Mouse (Mus musculus) limb, embryonic 14.5 days (tissue): ENCODE measurements around the gene Olfr1126. TPM values are rescaled to one million over a fixed set of nuclear protein-coding genes. Genes with fewer than 3 reads are reported as not detected.

Source experiments
- ATAC-seq: fragments of 200-750 bp; cut with Nextera tagmentation; 2 replicates; pipeline ENCODE4 v1.8.0; 2017; ENCODE audit warnings: low read depth, moderate number of reproducible peaks, moderate TSS enrichment; ENCODE audit not compliant: low FRiP score
- DNase-seq: peaks from one replicate; pipeline ENCODE4 v3.0.0-alpha.2; 2015; ENCODE audit warnings: low spot score
- H3K27ac ChIP-seq: fragments of 300-500 bp; sonication (generic); replicated peaks from 2 replicates; pipeline ENCODE4 v1.5.1; 2014; ENCODE audit warnings: low read depth, mild to moderate bottlenecking, low read length, moderate library complexity, mixed read lengths
- H3K27me3 ChIP-seq: fragments of 300-500 bp; sonication (generic); 2 replicates; pipeline ENCODE4 v1.6.1; 2014; ENCODE audit warnings: low read length, mixed read lengths; ENCODE audit not compliant: control insufficient read depth, insufficient read depth
- H3K36me3 ChIP-seq: fragments of 300-500 bp; sonication (generic); 2 replicates; pipeline ENCODE4 v1.6.1; 2014; ENCODE audit warnings: mild to moderate bottlenecking, low read length, moderate library complexity, mixed read lengths; ENCODE audit not compliant: control insufficient read depth, insufficient read depth
- H3K4me1 ChIP-seq: fragments of 300-500 bp; sonication (generic); 2 replicates; pipeline ENCODE4 v1.6.1; 2014; ENCODE audit warnings: antibody characterized with exemption, low read length, mixed read lengths; ENCODE audit not compliant: control insufficient read depth, insufficient read depth
- H3K4me2 ChIP-seq: fragments of 300-500 bp; sonication (generic); replicated peaks from 2 replicates; pipeline ENCODE4 v1.6.1; 2014; ENCODE audit warnings: low read depth, mild to moderate bottlenecking, low read length, moderate library complexity; ENCODE audit not compliant: severe bottlenecking
- H3K4me3 ChIP-seq: fragments of 300-500 bp; sonication (generic); replicated peaks from 2 replicates; pipeline ENCODE4 v1.5.1; 2014; ENCODE audit warnings: low read length
- H3K9ac ChIP-seq: fragments of 300-500 bp; sonication (generic); 2 replicates; pipeline ENCODE4 v1.6.1; 2014; ENCODE audit warnings: mild to moderate bottlenecking, low read depth, low read length, moderate library complexity; ENCODE audit not compliant: severe bottlenecking
- H3K9me3 ChIP-seq: fragments of 300-500 bp; sonication (generic); 2 replicates; pipeline ENCODE4 v1.6.1; 2016; ENCODE audit warnings: low read length; ENCODE audit not compliant: control insufficient read depth
- POLR2A ChIP-seq: fragments of 200-500 bp; IDR thresholded peaks from 2 replicates; pipeline ENCODE4 v1.8.0; 2012; ENCODE audit warnings: inconsistent platforms, mild to moderate bottlenecking, moderate library complexity, borderline replicate concordance; ENCODE audit not compliant: insufficient read depth, insufficient read length; ENCODE audit errors: extremely low read depth
- WGBS: fragments of 180-500 bp; shearing (Covaris S2); extraction: QIAGEN DNeasy Blood & Tissue Kit; methylation state at CpG from one replicate; pipeline ENCODE4 v1.1.7; 2014; 5-methylcytosine and 5-hydroxymethylcytosine counted together
- polyA plus RNA-seq, 2 experiments: library from polyadenylated mRNA; depleted of rRNA in 1 of 2; stranded (reverse) in 1 of 2; unstranded in 1 of 2; fragments of >200 nt; fragmentation: Nextera tagmentation in 1 of 2; extraction: Ambion mirVana in 1 of 2; gene quantifications; 2 replicates each; pipeline versions ENCODE4 v1.2.1 to v1.2.3; 2012 to 2014

Olfr1126 gene
- polyA plus RNA-seq (2012; rRNA removed) (not detected in 2 replicates), polyA plus RNA-seq (2014; fragmentation: Nextera tagmentation; extraction: Ambion mirVana) (not detected in 2 replicates)

- ATAC-seq: no peak
Observed at GRCm38 (mm10) chr2:87453662-87454061, at the start of gene Olfr1126. Gene Olfr1126 (plus strand): TSS chr2:87453962.

GRCm38 (mm10) chr2:87416335-87416734, 37.4 kb upstream of the Olfr1126 start, which contains the start of gene Olfr1123:
Gene Olfr1123 (plus strand): TSS chr2:87416635.
- H3K4me3 ChIP-seq: no peak within 1 kb of the TSS
- H3K9ac ChIP-seq: no peak within 1 kb of the TSS
- H3K9me3 ChIP-seq: no peaks in the 10 kb centered on the region
- H3K27ac ChIP-seq: no peak within 1 kb of the TSS
- no peaks in the 10 kb centered on the region for H3K4me1 ChIP-seq
- no peak within 1 kb of the TSS for H3K4me2 ChIP-seq
- no peak for TF ChIP-seq POLR2A
- H3K27me3 ChIP-seq: no peaks in the 10 kb centered on the region
- H3K36me3 ChIP-seq: no peaks in the 10 kb centered on the region
- 76% methylated on average over 1 of the region's 1 CpGs for WGBS
- DNase-seq (no peak), ATAC-seq (no peak)

More at GRCm38 (mm10) chr2:87453662-87454061, at the start of gene Olfr1126:
- Histone ChIP-seq H3K4me3 (no peak within 1 kb of the TSS), H3K27me3 (no peaks in the 10 kb centered on the region), H3K27ac (no peak within 1 kb of the TSS), H3K36me3 (no peaks in the 10 kb centered on the region), H3K9me3 (no peaks in the 10 kb centered on the region), H3K4me1 (no peaks in the 10 kb centered on the region), H3K4me2 (no peak within 1 kb of the TSS), H3K9ac (no peak within 1 kb of the TSS)
- no peak for TF ChIP-seq POLR2A
- DNase-seq: no peak

- Histone ChIP-seq H3K4me3 (no peak within 1 kb of the TSS), H3K9me3 (no peaks in the 10 kb centered on the region), H3K4me1 (no peaks in the 10 kb centered on the region), H3K36me3 (no peaks in the 10 kb centered on the region), H3K27me3 (no peaks in the 10 kb centered on the region), H3K27ac (no peak within 1 kb of the TSS), H3K4me2 (no peak within 1 kb of the TSS), H3K9ac (no peak within 1 kb of the TSS)
- ATAC-seq (no peak), DNase-seq (no peak)
- WGBS: 91% methylated on average over 1 of the region's 1 CpGs
- no peak for TF ChIP-seq POLR2A
Observed at GRCm38 (mm10) chr2:87429975-87430374, 23.8 kb upstream of the Olfr1126 start, which contains the start of gene Olfr1124. Gene Olfr1124 (plus strand): TSS chr2:87430275.

GRCm38 (mm10) chr2:87437731-87438130, 16.0 kb upstream of the Olfr1126 start:
- DNase-seq: no peak
- no peak overlapping the region for H3K9ac ChIP-seq
- H3K36me3 ChIP-seq: no peaks in the 10 kb centered on the region
- H3K4me1 ChIP-seq: no peaks in the 10 kb centered on the region
- no peak overlapping the region for H3K4me3 ChIP-seq
- 87% methylated on average over 16 of the region's 16 CpGs for WGBS
- no peak overlapping the region for H3K27ac ChIP-seq
- no peak for TF ChIP-seq POLR2A
- no peak overlapping the region for H3K4me2 ChIP-seq
- no peaks in the 10 kb centered on the region for H3K27me3 ChIP-seq
- H3K9me3 ChIP-seq: no peaks in the 10 kb centered on the region
- no peak for ATAC-seq

GRCm38 (mm10) chr2:87461769-87462168, 8.0 kb downstream of the Olfr1126 start:
- Histone ChIP-seq H3K36me3 (no peaks in the 10 kb centered on the region), H3K4me2 (no peak overlapping the region), H3K9ac (no peak overlapping the region), H3K27me3 (no peaks in the 10 kb centered on the region), H3K4me3 (no peak overlapping the region), H3K9me3 (no peaks in the 10 kb centered on the region), H3K4me1 (no peaks in the 10 kb centered on the region), H3K27ac (no peak overlapping the region)
- 87% methylated on average over 4 of the region's 4 CpGs for WGBS
- DNase-seq (no peak), ATAC-seq (no peak)
- no peak for TF ChIP-seq POLR2A

- Histone ChIP-seq H3K9me3 (no peaks in the 10 kb centered on the region), H3K4me3 (no peak overlapping the region), H3K4me1 (no peaks in the 10 kb centered on the region), H3K27ac (no peak overlapping the region), H3K9ac (no peak overlapping the region), H3K36me3 (no peaks in the 10 kb centered on the region), H3K4me2 (no peak overlapping the region), H3K27me3 (no peaks in the 10 kb centered on the region)
- no peak for TF ChIP-seq POLR2A
- DNase-seq: no peak
- ATAC-seq: no peak
Observed at GRCm38 (mm10) chr2:87480207-87480606, 26.4 kb downstream of the Olfr1126 start.
